Mouse (Mus musculus): ENCODE data around the gene Hpca. TPM values are rescaled to one million over a fixed set of nuclear protein-coding genes. Genes with fewer than 3 reads are reported as not detected.

The Hpca gene
- polyA plus RNA-seq, 1 experiment from 2014 or later, result 5.2 TPM

GRCm38 (mm10) chr4:129097006-129097405 lies 24.8 kb downstream of the Hpca start:
- ATAC-seq, result no peak
- H3K36me3 ChIP-seq, result no peaks in the 10 kb centered on the region
- 78% methylated on average over 7 of the region's 7 CpGs for WGBS

GRCm38 (mm10) chr4:129095276-129095675 lies 26.6 kb downstream of the Hpca start:
- H3K36me3 ChIP-seq, result no peaks in the 10 kb centered on the region
- 0 out of 2 replicates have a peak overlapping the region, but pooled peaks have one; percentile 3 for H3K4me2 ChIP-seq (replicated peaks)
- 22% methylated on average over 15 of the region's 15 CpGs for WGBS
- H3K27me3 ChIP-seq (replicated peaks), result no peaks in the 10 kb centered on the region; the same call in 1 of the 2 replicates
- no peaks in the 10 kb centered on the region for H3K4me1 ChIP-seq (replicated peaks)
- no peaks in the 10 kb centered on the region for H3K9me3 ChIP-seq
- H3K9ac ChIP-seq, result no peak overlapping the region
- H3K4me3 ChIP-seq (replicated peaks), result no peak overlapping the region
- no peak for ATAC-seq
- H3K27ac ChIP-seq, result no peak overlapping the region

More at GRCm38 (mm10) chr4:129097006-129097405, 24.8 kb downstream of the Hpca start:
- no peak overlapping the region for H3K27ac ChIP-seq
- no peak overlapping the region for H3K4me3 ChIP-seq (replicated peaks)
- no peaks in the 10 kb centered on the region; the same call in 1 of the 2 replicates for H3K27me3 ChIP-seq (replicated peaks)
- H3K9me3 ChIP-seq, result no peaks in the 10 kb centered on the region
- H3K9ac ChIP-seq, result no peak overlapping the region
- no peaks in the 10 kb centered on the region for H3K4me1 ChIP-seq (replicated peaks)
- no peak overlapping the region for H3K4me2 ChIP-seq (replicated peaks)

GRCm38 (mm10) chr4:129087850-129088249 lies 34.0 kb downstream of the Hpca start:
- Histone ChIP-seq H3K9ac (no peak overlapping the region), H3K4me3 (replicated peaks) (no peak overlapping the region), H3K4me1 (replicated peaks) (no peaks in the 10 kb centered on the region), H3K9me3 (no peaks in the 10 kb centered on the region), H3K27me3 (replicated peaks) (no peaks in the 10 kb centered on the region), H3K36me3 (no peaks in the 10 kb centered on the region), H3K4me2 (replicated peaks) (no peak overlapping the region), H3K27ac (no peak overlapping the region)
- ATAC-seq, result no peak
- WGBS, result 48% methylated on average over 5 of the region's 5 CpGs

GRCm38 (mm10) chr4:129086078-129086477 lies 35.8 kb downstream of the Hpca start:
- no peaks in the 10 kb centered on the region for H3K9me3 ChIP-seq
- 30% methylated on average over 8 of the region's 8 CpGs for WGBS
- ATAC-seq, result peak; percentile 42; the same call in 1 of the 2 replicates

GRCm38 (mm10) chr4:129084896-129085295 lies 36.9 kb downstream of the Hpca start:
- H3K9me3 ChIP-seq, result no peaks in the 10 kb centered on the region
- H3K4me3 ChIP-seq (replicated peaks), result no peak overlapping the region
- no peaks in the 10 kb centered on the region for H3K4me1 ChIP-seq (replicated peaks)
- 94% methylated on average over 9 of the region's 9 CpGs for WGBS
- no peak overlapping the region for H3K4me2 ChIP-seq (replicated peaks)
- H3K27me3 ChIP-seq (replicated peaks), result no peaks in the 10 kb centered on the region
- no peak overlapping the region for H3K9ac ChIP-seq
- H3K36me3 ChIP-seq, result 0 out of 2 replicates have a peak, but pooled peaks cover 10% of the 10 kb centered on the region
- no peak overlapping the region for H3K27ac ChIP-seq
- ATAC-seq, result no peak

More at GRCm38 (mm10) chr4:129086078-129086477, 35.8 kb downstream of the Hpca start:
- Histone ChIP-seq H3K4me1 (replicated peaks) (no peaks in the 10 kb centered on the region), H3K4me2 (replicated peaks) (no peak overlapping the region), H3K27me3 (replicated peaks) (no peaks in the 10 kb centered on the region), H3K36me3 (0 out of 2 replicates have a peak, but pooled peaks cover 3% of the 10 kb centered on the region), H3K4me3 (replicated peaks) (no peak overlapping the region), H3K9ac (no peak overlapping the region), H3K27ac (no peak overlapping the region)

- 45% methylated on average over 10 of the region's 10 CpGs for WGBS
- ATAC-seq, result peak; percentile 79
- no peak overlapping the region for H3K27ac ChIP-seq
- H3K4me3 ChIP-seq (replicated peaks), result no peak overlapping the region
- no peaks in the 10 kb centered on the region for H3K27me3 ChIP-seq (replicated peaks)
- H3K4me1 ChIP-seq (replicated peaks), result no peaks in the 10 kb centered on the region
- H3K9ac ChIP-seq, result no peak overlapping the region
- no peaks in the 10 kb centered on the region for H3K9me3 ChIP-seq
- peaks cover 25% of the 10 kb centered on the region for H3K36me3 ChIP-seq
- H3K4me2 ChIP-seq (replicated peaks), result no peak overlapping the region
Measured at GRCm38 (mm10) chr4:129082379-129083115, 39.3 kb downstream of the Hpca start.

GRCm38 (mm10) chr4:129081939-129082338 lies 39.9 kb downstream of the Hpca start:
- peaks cover 25% of the 10 kb centered on the region for H3K36me3 ChIP-seq
- no peak overlapping the region for H3K9ac ChIP-seq
- H3K27ac ChIP-seq, result no peak overlapping the region
- no peaks in the 10 kb centered on the region for H3K9me3 ChIP-seq
- H3K27me3 ChIP-seq (replicated peaks), result no peaks in the 10 kb centered on the region
- no peaks in the 10 kb centered on the region for H3K4me1 ChIP-seq (replicated peaks)
- no peak overlapping the region for H3K4me3 ChIP-seq (replicated peaks)
- 81% methylated on average over 3 of the region's 3 CpGs for WGBS
- ATAC-seq, result no peak
- H3K4me2 ChIP-seq (replicated peaks), result no peak overlapping the region

GRCm38 (mm10) chr4:129081512-129081911 lies 40.3 kb downstream of the Hpca start:
- H3K36me3 ChIP-seq, result peaks cover 25% of the 10 kb centered on the region
- WGBS, result 80% methylated on average over 6 of the region's 6 CpGs
- H3K4me3 ChIP-seq (replicated peaks), result no peak overlapping the region
- H3K27ac ChIP-seq, result no peak overlapping the region
- no peaks in the 10 kb centered on the region for H3K4me1 ChIP-seq (replicated peaks)
- no peaks in the 10 kb centered on the region for H3K27me3 ChIP-seq (replicated peaks)
- H3K9ac ChIP-seq, result no peak overlapping the region
- ATAC-seq, result no peak
- no peaks in the 10 kb centered on the region for H3K9me3 ChIP-seq
- H3K4me2 ChIP-seq (replicated peaks), result no peak overlapping the region

- H3K9ac ChIP-seq, result no peak overlapping the region
- no peak overlapping the region for H3K27ac ChIP-seq
- WGBS, result 83% methylated on average over 7 of the region's 7 CpGs
Measured at GRCm38 (mm10) chr4:129081041-129081440, 40.8 kb downstream of the Hpca start.

GRCm38 (mm10) chr4:129079126-129079525 lies 42.7 kb downstream of the Hpca start:
- WGBS, result 97% methylated on average over 9 of the region's 9 CpGs
- Histone ChIP-seq H3K9me3 (no peaks in the 10 kb centered on the region), H3K4me2 (replicated peaks) (no peak overlapping the region), H3K27ac (no peak overlapping the region), H3K9ac (no peak overlapping the region), H3K4me3 (replicated peaks) (no peak overlapping the region), H3K36me3 (peaks cover 31% of the 10 kb centered on the region), H3K4me1 (replicated peaks) (no peaks in the 10 kb centered on the region), H3K27me3 (replicated peaks) (no peaks in the 10 kb centered on the region)
- no peak for ATAC-seq

More at GRCm38 (mm10) chr4:129081041-129081440, 40.8 kb downstream of the Hpca start:
- Histone ChIP-seq H3K27me3 (replicated peaks) (no peaks in the 10 kb centered on the region), H3K4me3 (replicated peaks) (no peak overlapping the region), H3K9me3 (no peaks in the 10 kb centered on the region), H3K4me1 (replicated peaks) (no peaks in the 10 kb centered on the region), H3K36me3 (peaks cover 26% of the 10 kb centered on the region), H3K4me2 (replicated peaks) (no peak overlapping the region)
- ATAC-seq, result no peak

- H3K36me3 ChIP-seq, result no peaks in the 10 kb centered on the region
- no peak overlapping the region for H3K4me3 ChIP-seq (replicated peaks)
- H3K27ac ChIP-seq, result no peak overlapping the region
- no peak overlapping the region for H3K4me2 ChIP-seq (replicated peaks)
- no peak for ATAC-seq
- WGBS, result 90% methylated on average over 4 of the region's 4 CpGs
- H3K9ac ChIP-seq, result no peak overlapping the region
- no peaks in the 10 kb centered on the region for H3K9me3 ChIP-seq
- H3K27me3 ChIP-seq (replicated peaks), result no peaks in the 10 kb centered on the region
- H3K4me1 ChIP-seq (replicated peaks), result peaks cover 6% of the 10 kb centered on the region; the same call in 1 of the 2 replicates
Measured at GRCm38 (mm10) chr4:129068848-129069247, 53.0 kb downstream of the Hpca start.

GRCm38 (mm10) chr4:129067638-129068415 lies 54.0 kb downstream of the Hpca start:
- Histone ChIP-seq H3K4me2 (replicated peaks) (no peak overlapping the region), H3K9me3 (no peaks in the 10 kb centered on the region), H3K27me3 (replicated peaks) (no peaks in the 10 kb centered on the region), H3K4me1 (replicated peaks) (peaks cover 6% of the 10 kb centered on the region; the same call in 1 of the 2 replicates), H3K27ac (no peak overlapping the region), H3K4me3 (replicated peaks) (no peak overlapping the region), H3K9ac (no peak overlapping the region), H3K36me3 (no peaks in the 10 kb centered on the region)
- 76% methylated on average over 5 of the region's 5 CpGs for WGBS
- ATAC-seq, result no peak

All from intestine, embryonic 15.5 days (tissue).